Mouse (Mus musculus): Measurements from ENCODE around the gene Ikbip. TPM values are rescaled to one million over a fixed set of nuclear protein-coding genes. Genes with fewer than 3 reads are reported as not detected.
A peak's percentile ranks its signal among the peaks of the same experiment; 100 is the strongest.

Ikbip gene
- polyA plus RNA-seq, 1 experiment from 2014 or later: 42.1 TPM

DNA sequence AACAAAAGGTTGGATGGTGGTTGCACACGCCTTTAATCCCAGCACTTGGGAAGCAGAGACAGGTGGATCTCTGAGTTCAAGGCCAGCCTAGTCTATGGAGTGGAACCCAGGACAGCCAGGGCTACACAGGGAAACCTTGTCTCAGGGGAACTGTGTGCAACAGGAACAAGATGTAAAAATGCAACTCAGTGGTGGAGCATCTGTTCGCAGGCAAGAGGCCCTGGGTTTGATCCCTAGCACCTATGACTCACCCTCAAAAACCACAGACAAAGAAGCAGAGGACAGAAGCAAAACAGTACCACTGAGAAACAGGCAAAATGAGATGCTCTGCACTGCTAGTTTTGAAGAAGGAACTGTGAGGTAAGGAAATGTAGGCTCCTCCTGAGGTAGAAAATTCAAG is 6.1 kb upstream of the Ikbip start:
- H3K9me3 ChIP-seq (ENCODE audit: control insufficient read depth, low read length): no peaks in the 10 kb centered on the region
- H3K27me3 ChIP-seq (ENCODE audit: control insufficient read depth, insufficient read depth, low read depth, low read length): no peaks in the 10 kb centered on the region
- H3K27ac ChIP-seq (ENCODE audit: low read length): no peak overlapping the region
- 79% methylated on average over 2 of the region's 2 CpGs for WGBS
- H3K9ac ChIP-seq (ENCODE audit: low read length): no peak overlapping the region
- no peak overlapping the region for H3K4me3 ChIP-seq (ENCODE audit: low read length)
- ATAC-seq (ENCODE audit: low read depth): no peak
- H3K4me2 ChIP-seq (ENCODE audit: low read depth, low read length): no peak overlapping the region
- H3K4me1 ChIP-seq (replicated peaks; ENCODE audit: control insufficient read depth, insufficient read depth, low read length): peaks cover 5% of the 10 kb centered on the region; the same call in 1 of the 2 replicates
- H3K36me3 ChIP-seq (ENCODE audit: control insufficient read depth, insufficient read depth, low read length): peaks cover 32% of the 10 kb centered on the region

DNA sequence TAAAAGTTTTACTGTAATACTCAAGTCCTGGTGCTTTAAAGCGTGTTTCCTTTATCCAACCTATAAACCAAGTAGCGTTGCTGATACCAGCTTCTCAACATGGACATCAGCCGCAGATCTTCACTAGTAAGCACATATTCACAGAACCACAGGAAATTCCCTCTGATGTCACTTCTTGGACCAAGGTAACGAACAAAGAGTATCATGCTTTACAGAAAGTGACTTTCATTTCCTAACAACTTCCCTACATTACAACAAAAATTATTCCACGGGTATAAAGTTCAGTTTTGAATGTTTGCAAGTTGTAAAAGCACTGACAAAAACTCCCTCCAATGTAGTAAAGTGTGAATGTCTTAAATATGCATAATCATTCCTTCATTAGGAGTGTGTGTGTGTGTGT is 2.2 kb upstream of the Ikbip start:
- no peaks in the 10 kb centered on the region for H3K9me3 ChIP-seq (ENCODE audit: control insufficient read depth, low read length)
- no peak overlapping the region; the same call in 1 of the 2 replicates for H3K4me2 ChIP-seq (ENCODE audit: low read depth, low read length)
- H3K27ac ChIP-seq (ENCODE audit: low read length): no peak overlapping the region
- H3K27me3 ChIP-seq (ENCODE audit: control insufficient read depth, insufficient read depth, low read depth, low read length): no peaks in the 10 kb centered on the region
- no peak overlapping the region for H3K9ac ChIP-seq (ENCODE audit: low read length)
- no peak for ATAC-seq (ENCODE audit: low read depth)
- whole genome bisulfite sequencing: 74% methylated on average over 5 of the region's 5 CpGs
- peaks cover 5% of the 10 kb centered on the region for H3K4me1 ChIP-seq (replicated peaks; ENCODE audit: control insufficient read depth, insufficient read depth, low read length)
- no peak overlapping the region for H3K4me3 ChIP-seq (ENCODE audit: low read length)
- H3K36me3 ChIP-seq (ENCODE audit: control insufficient read depth, insufficient read depth, low read length): peaks cover 25% of the 10 kb centered on the region

DNA sequence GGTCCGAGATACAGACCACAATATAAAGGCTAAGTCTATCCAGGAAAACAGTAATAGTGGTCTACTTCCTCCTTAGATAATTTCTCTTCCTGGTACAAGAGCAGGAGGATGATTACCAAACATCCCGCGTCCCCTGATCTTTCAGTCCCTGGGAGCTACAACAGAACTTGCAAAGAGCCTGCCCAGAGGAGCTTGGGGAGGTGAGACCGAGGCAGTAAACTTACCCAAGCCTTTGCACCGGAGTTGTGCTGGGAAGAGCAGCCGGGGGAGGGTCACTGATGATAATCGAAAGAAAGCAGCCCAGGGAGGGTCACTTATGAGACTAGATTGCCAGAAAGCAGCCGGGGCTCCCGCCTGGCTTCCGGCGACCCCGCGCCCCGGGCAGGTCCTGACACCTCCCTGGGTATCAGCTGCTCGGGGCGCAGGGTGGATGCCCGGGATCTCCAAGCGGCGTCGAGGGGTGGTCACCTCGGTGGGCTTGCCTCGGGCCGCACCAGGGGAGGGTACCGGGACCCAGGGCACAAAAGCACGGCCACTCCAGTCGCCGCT is 707 bp upstream of the Ikbip start:
- H3K9me3 ChIP-seq (ENCODE audit: control insufficient read depth, low read length): no peaks in the 10 kb centered on the region
- peak overlapping the region; percentile 86 for H3K27ac ChIP-seq (ENCODE audit: low read length)
- peak overlapping the region; percentile 92 for H3K9ac ChIP-seq (ENCODE audit: low read length)
- peak; percentile 19 for ATAC-seq (ENCODE audit: low read depth)
- WGBS: under 1% methylated on average over 26 of the region's 27 CpGs
- H3K27me3 ChIP-seq (ENCODE audit: control insufficient read depth, insufficient read depth, low read depth, low read length): no peaks in the 10 kb centered on the region
- peaks cover 14% of the 10 kb centered on the region for H3K36me3 ChIP-seq (ENCODE audit: control insufficient read depth, insufficient read depth, low read length)
- H3K4me2 ChIP-seq (ENCODE audit: low read depth, low read length): peak overlapping the region; percentile 76
- H3K4me1 ChIP-seq (replicated peaks; ENCODE audit: control insufficient read depth, insufficient read depth, low read length): peaks cover 5% of the 10 kb centered on the region
- H3K4me3 ChIP-seq (ENCODE audit: low read length): peak overlapping the region; percentile 98

DNA sequence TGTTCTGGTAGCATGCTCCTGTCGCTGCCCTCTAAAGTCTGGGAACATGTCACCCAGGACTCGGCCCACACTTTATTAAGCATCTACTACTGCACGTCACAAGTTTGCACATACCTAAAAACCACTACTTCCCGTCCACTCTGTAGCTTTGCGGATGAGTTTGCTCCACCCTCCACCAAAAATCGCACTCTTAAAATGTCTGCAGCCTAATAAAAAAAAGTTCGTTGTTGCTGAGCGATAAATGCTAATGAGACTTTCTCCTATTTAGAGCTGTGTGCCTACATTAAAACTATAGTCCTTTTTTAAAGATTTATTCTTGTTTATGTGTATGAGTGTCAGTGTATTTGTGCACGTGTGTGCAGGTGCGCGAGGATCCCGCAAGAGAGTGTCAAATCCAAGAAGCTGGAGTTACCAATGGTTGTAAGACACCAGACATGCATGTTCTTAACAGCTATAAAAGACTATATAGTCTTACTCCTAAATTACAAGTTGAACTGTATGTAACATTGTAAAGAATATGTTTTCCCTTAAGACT is 720 bp downstream of the Ikbip start:
- H3K9me3 ChIP-seq (ENCODE audit: control insufficient read depth, low read length): no peaks in the 10 kb centered on the region
- peak overlapping the region; percentile 76 for H3K4me2 ChIP-seq (ENCODE audit: low read depth, low read length)
- H3K9ac ChIP-seq (ENCODE audit: low read length): peak overlapping the region; percentile 84
- H3K4me1 ChIP-seq (replicated peaks; ENCODE audit: control insufficient read depth, insufficient read depth, low read length): peaks cover 5% of the 10 kb centered on the region
- peaks cover 7% of the 10 kb centered on the region for H3K36me3 ChIP-seq (ENCODE audit: control insufficient read depth, insufficient read depth, low read length)
- peak overlapping the region; percentile 54 for H3K27ac ChIP-seq (ENCODE audit: low read length)
- peak overlapping the region; percentile 98 for H3K4me3 ChIP-seq (ENCODE audit: low read length)
- no peak; the same call in 1 of the 2 replicates for ATAC-seq (ENCODE audit: low read depth)
- no peaks in the 10 kb centered on the region for H3K27me3 ChIP-seq (ENCODE audit: control insufficient read depth, insufficient read depth, low read depth, low read length)
- whole genome bisulfite sequencing: 34% methylated on average over 12 of the region's 12 CpGs

DNA sequence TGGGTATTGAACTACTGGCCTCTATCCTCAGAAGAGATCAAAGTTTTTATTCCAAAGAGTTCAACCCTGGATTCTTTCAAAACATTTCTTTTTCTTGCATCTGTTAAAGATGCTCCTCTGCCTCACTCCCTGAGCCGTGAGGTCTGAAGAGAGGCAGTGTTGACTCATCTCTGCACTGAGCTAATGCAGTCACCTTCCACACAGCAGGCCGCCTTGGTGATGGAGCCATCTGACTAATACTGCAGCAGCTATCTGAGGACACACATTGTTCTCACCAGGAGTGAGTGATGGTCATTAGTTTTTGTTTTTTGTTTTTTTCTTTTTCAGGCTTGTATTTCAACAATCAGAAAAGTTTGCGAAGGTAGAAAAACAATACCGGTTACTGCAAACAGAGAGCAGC is 10.1 kb downstream of the Ikbip start:
- Histone ChIP-seq H3K36me3 (ENCODE audit: control insufficient read depth, insufficient read depth, low read length) (peaks cover 13% of the 10 kb centered on the region), H3K9ac (ENCODE audit: low read length) (no peak overlapping the region), H3K4me2 (ENCODE audit: low read depth, low read length) (no peak overlapping the region), H3K27me3 (ENCODE audit: control insufficient read depth, insufficient read depth, low read depth, low read length) (no peaks in the 10 kb centered on the region), H3K4me3 (ENCODE audit: low read length) (no peak overlapping the region), H3K9me3 (ENCODE audit: control insufficient read depth, low read length) (no peaks in the 10 kb centered on the region), H3K27ac (ENCODE audit: low read length) (no peak overlapping the region), H3K4me1 (replicated peaks; ENCODE audit: control insufficient read depth, insufficient read depth, low read length) (no peaks in the 10 kb centered on the region)
- ATAC-seq (ENCODE audit: low read depth): no peak
- 85% methylated on average over 4 of the region's 4 CpGs for WGBS

DNA sequence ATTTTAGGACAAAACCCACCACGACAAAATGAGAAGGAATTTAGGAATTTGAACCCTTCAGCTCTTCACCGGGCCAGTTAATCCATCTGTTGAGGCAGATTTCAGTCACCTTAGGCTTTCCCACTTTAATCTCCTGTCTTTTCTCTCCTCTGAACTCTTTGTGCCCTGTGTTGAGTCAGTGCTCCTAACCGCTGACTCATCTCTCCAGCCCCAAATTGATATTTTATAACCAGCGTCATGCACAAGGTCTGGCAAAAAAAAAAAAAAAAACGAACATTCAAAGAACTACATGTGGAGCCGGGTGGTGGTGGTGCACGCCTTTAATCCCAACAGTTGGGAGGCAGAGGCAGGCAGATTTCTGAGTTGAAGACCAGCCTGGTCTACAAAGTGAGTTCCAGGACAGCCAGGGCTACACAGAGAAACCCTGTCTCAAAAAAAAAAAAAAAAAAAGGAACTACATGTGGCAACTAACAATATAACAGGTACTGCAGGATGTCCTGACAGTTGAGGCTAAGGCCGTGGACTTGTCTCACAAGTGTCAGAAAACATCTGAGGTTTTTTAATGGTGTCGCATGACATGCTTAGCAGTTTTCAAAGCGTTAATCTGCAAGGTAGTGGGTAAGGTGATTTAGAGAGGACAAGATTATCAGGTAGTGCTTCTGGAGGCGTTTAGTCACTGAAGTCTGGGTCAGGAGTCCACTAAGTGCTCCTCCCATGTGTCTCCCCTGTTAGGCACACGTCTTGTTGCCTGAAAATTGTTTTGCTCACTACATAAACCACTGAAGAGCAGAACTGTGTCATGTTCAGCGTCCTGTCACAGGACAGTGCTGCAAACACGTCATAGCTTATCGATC is 11.7 kb downstream of the Ikbip start:
- no peaks in the 10 kb centered on the region for H3K9me3 ChIP-seq (ENCODE audit: control insufficient read depth, low read length)

DNA sequence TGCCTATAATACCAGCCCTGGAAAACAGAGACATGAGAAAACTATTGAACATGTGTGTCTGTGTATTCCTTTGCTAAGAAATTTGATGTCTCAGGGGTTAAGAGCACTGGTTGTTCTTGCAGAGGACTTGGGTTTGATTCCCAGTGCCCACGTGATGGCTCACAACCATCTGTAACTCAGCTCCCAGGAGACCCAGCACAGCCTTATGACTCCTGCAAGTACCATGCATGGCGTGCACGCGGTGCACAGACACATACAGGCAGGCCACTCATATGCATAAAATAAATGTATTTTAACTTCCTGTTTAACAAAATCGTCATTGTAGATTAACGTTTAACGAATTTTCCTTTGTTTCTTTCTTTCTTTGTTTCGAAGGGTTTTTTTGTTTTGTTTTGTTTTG is 15.3 kb downstream of the Ikbip start:
- Histone ChIP-seq H3K36me3 (ENCODE audit: control insufficient read depth, insufficient read depth, low read length) (peaks cover 28% of the 10 kb centered on the region), H3K9ac (ENCODE audit: low read length) (no peak overlapping the region), H3K4me3 (ENCODE audit: low read length) (no peak overlapping the region), H3K4me2 (ENCODE audit: low read depth, low read length) (no peak overlapping the region), H3K9me3 (ENCODE audit: control insufficient read depth, low read length) (no peaks in the 10 kb centered on the region), H3K27me3 (ENCODE audit: control insufficient read depth, insufficient read depth, low read depth, low read length) (no peaks in the 10 kb centered on the region), H3K27ac (ENCODE audit: low read length) (no peak overlapping the region), H3K4me1 (replicated peaks; ENCODE audit: control insufficient read depth, insufficient read depth, low read length) (no peaks in the 10 kb centered on the region)
- 84% methylated on average over 8 of the region's 8 CpGs for WGBS
- no peak for ATAC-seq (ENCODE audit: low read depth)

More for the DNA sequence above, 11.7 kb downstream of the Ikbip start:
- no peaks in the 10 kb centered on the region for H3K27me3 ChIP-seq (ENCODE audit: control insufficient read depth, insufficient read depth, low read depth, low read length)
- H3K4me3 ChIP-seq (ENCODE audit: low read length): no peak overlapping the region
- ATAC-seq (ENCODE audit: low read depth): no peak
- H3K36me3 ChIP-seq (ENCODE audit: control insufficient read depth, insufficient read depth, low read length): peaks cover 13% of the 10 kb centered on the region
- no peak overlapping the region for H3K4me2 ChIP-seq (ENCODE audit: low read depth, low read length)
- WGBS: 80% methylated on average over 15 of the region's 15 CpGs
- H3K9ac ChIP-seq (ENCODE audit: low read length): no peak overlapping the region
- H3K4me1 ChIP-seq (replicated peaks; ENCODE audit: control insufficient read depth, insufficient read depth, low read length): no peaks in the 10 kb centered on the region
- no peak overlapping the region for H3K27ac ChIP-seq (ENCODE audit: low read length)

DNA sequence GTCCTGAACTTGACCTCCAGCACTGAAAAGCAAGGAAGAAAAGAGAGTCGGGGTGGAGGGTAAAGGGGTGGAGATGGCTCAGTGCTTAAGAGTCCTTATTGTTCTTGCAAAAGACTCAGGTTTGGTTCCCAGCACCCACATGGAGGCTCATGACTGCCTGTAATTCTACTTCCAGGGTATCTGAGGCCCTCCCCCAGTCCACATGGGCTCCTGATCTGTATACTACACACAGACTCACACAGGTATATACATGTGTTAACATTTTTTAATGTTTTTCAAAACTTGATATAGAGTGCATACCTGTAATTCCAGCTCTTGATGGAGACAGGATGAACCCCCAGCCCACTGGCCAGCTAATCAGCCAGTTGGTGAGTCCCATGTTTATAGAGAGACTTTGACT is 17.4 kb downstream of the Ikbip start:
- H3K4me1 ChIP-seq (replicated peaks; ENCODE audit: control insufficient read depth, insufficient read depth, low read length): no peaks in the 10 kb centered on the region
- no peak overlapping the region for H3K4me3 ChIP-seq (ENCODE audit: low read length)
- H3K27ac ChIP-seq (ENCODE audit: low read length): no peak overlapping the region
- 86% methylated on average over 1 of the region's 1 CpGs for WGBS
- H3K36me3 ChIP-seq (ENCODE audit: control insufficient read depth, insufficient read depth, low read length): peaks cover 23% of the 10 kb centered on the region
- no peak overlapping the region for H3K9ac ChIP-seq (ENCODE audit: low read length)
- ATAC-seq (ENCODE audit: low read depth): no peak
- H3K4me2 ChIP-seq (ENCODE audit: low read depth, low read length): no peak overlapping the region
- no peaks in the 10 kb centered on the region for H3K27me3 ChIP-seq (ENCODE audit: control insufficient read depth, insufficient read depth, low read depth, low read length)
- H3K9me3 ChIP-seq (ENCODE audit: control insufficient read depth, low read length): no peaks in the 10 kb centered on the region

DNA sequence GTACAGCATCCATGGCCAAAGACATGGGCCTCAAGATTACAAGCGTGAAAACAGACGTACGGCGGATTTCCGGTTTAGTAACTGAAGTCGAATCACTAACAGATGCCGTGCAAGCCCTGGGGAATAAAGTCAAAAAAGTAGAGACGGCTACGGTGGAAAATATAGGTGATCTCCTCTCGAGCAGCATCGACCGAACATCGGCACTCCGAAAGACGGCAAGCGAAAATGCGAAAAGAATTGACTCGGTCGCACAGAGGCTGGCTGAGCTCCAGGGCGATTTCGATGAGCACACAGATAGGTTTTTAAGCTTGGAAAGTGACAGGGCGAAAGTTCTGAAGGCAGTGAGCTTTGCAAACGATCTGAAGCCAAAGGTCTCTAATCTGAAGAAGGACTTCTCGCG is 19.2 kb downstream of the Ikbip start:
- Histone ChIP-seq H3K27ac (ENCODE audit: low read length) (no peak overlapping the region), H3K4me2 (ENCODE audit: low read depth, low read length) (no peak overlapping the region), H3K4me3 (ENCODE audit: low read length) (no peak overlapping the region), H3K4me1 (replicated peaks; ENCODE audit: control insufficient read depth, insufficient read depth, low read length) (no peaks in the 10 kb centered on the region), H3K27me3 (ENCODE audit: control insufficient read depth, insufficient read depth, low read depth, low read length) (no peaks in the 10 kb centered on the region), H3K9me3 (ENCODE audit: control insufficient read depth, low read length) (no peaks in the 10 kb centered on the region), H3K36me3 (ENCODE audit: control insufficient read depth, insufficient read depth, low read length) (peaks cover 17% of the 10 kb centered on the region), H3K9ac (ENCODE audit: low read length) (no peak overlapping the region)
- no peak for ATAC-seq (ENCODE audit: low read depth)
- WGBS: 95% methylated on average over 25 of the region's 25 CpGs

Measured in lung, embryonic 16.5 days (tissue).